Mouse (Mus musculus) splenic B cell, adult 2 months (primary cell): ENCODE measurements at regions not wholly inside any gene's neighbourhood (a gene's known extent, or its start where the extent isn't known, plus 50 kb on each side); places are given as distances from the start of the nearest gene placed in this dataset.
A peak's percentile ranks its signal among the peaks of the same experiment; 100 is the strongest.

Experiments
- DNase-seq: peaks from one replicate; pipeline ENCODE4 v3.0.0-alpha.2; 2011; ENCODE audit warnings: low read depth, low spot score
- H3K27me3 ChIP-seq: 2 replicates; pipeline ENCODE4 v1.6.1; 2012; ENCODE audit warnings: mild to moderate bottlenecking, low read length, moderate library complexity, mixed read lengths; ENCODE audit not compliant: control insufficient read depth, poor library complexity, insufficient read depth, severe bottlenecking
- H3K36me3 ChIP-seq: 2 replicates; pipeline ENCODE4 v1.6.1; 2012; ENCODE audit warnings: mild to moderate bottlenecking, low read length, moderate library complexity, mixed read lengths; ENCODE audit not compliant: control insufficient read depth, poor library complexity, insufficient read depth, severe bottlenecking

DNA sequence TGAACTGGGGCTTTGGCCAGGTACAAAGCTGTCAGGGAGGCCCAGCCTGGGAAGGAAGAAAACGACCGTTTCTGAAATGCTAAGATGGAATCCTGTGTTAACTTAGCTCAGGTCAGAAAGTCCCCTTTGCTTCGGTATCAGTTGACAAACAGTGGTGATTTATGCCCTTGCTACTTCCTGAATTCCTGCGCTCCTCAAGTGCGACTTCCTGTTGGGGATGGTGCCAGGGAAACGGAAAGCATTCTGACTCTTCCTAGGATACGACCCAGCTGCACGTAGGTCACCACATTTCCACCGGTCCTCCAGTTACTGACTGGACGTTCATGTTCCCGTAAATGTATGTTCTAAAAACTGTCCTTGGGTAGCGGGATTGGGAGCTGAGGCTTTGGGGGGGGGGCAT is 161.0 kb downstream of the Hibadh start:
- H3K36me3 ChIP-seq: no peaks in the 10 kb centered on the region
- H3K27me3 ChIP-seq: no peaks in the 10 kb centered on the region
- no peak for DNase-seq

DNA sequence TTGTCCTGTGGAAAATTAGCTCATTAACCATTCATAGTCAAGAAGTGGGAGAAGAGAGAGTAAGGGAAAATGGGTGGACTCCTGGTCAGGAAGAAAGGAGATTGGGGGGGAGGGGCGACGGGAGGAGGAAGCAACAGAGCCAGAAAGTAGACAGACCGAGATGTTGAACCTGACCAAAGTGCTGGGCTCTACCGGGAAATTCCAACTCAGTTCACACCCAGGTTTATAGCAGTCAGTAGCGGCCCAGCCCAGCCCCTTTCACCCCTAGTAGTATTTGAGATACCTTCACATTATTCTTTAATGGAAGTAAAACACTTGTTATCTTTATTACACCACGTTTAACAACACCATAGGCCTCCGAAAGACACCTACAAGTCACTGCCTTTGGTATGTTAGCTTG is 158.2 kb downstream of the Hibadh start:
- DNase-seq: no peak
- Histone ChIP-seq H3K36me3 (no peaks in the 10 kb centered on the region), H3K27me3 (no peaks in the 10 kb centered on the region)

DNA sequence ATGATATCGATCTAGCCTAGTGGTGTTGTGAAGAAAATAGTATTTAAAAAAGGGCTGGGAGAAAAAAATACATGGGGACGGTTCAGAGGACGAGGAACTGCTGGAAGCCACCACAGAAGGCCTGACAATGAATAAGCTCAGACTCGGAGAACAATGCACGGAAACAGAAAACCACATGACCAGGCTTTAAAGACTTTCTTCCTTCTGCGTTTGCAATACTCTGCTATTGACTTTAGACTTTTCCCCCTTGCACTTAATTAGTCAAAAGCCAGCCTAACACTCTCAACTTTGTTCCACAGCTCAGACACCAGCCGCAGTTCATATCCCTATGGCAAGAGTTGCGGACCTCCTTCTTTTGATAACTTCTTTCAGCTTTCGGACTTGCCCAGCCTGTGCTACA is 154.0 kb downstream of the Hibadh start:
- peak; percentile 18 for DNase-seq
- no peaks in the 10 kb centered on the region for H3K27me3 ChIP-seq
- no peaks in the 10 kb centered on the region for H3K36me3 ChIP-seq

DNA sequence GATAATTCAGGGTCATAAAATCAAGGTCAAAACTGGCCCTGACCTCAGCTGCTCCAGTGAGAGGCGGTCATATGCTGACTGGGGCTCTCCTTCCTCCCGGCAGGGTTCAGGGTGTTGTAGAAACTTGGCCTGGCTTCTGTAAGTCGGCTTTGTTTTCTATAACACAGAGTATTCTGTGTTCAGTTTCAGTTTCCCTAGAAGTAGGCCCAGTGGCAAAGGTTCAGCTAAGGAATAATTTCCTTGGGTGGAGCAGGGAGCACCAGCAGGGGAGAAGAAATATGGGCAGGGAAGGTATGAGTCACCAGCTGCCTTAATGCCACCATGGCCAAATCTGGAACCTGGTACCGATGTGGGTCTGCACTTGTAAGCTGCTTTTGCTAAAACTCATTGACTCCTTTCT is 153.5 kb downstream of the Hibadh start:
- no peaks in the 10 kb centered on the region for H3K27me3 ChIP-seq
- DNase-seq: no peak
- no peaks in the 10 kb centered on the region for H3K36me3 ChIP-seq

DNA sequence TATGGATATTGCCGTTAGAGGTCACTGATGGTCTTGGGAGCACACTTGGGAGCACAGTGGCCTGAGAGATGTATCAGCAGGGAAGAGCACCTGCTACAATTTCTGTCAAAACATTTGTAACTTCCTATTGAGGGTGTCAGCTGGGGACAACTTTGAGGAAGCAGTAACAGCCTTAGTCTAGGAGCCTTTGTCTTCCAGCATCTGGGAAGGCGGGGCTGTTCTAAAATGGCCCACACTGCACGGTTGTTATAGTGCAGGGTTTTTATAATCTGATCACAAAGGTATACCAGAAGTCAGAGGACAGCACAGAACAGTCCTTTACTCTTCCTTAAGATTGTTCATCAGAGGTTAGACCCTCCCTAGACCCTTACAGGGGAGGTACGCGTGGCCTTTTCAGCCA is 152.3 kb downstream of the Hibadh start:
- Histone ChIP-seq H3K27me3 (no peaks in the 10 kb centered on the region), H3K36me3 (no peaks in the 10 kb centered on the region)
- DNase-seq: no peak

DNA sequence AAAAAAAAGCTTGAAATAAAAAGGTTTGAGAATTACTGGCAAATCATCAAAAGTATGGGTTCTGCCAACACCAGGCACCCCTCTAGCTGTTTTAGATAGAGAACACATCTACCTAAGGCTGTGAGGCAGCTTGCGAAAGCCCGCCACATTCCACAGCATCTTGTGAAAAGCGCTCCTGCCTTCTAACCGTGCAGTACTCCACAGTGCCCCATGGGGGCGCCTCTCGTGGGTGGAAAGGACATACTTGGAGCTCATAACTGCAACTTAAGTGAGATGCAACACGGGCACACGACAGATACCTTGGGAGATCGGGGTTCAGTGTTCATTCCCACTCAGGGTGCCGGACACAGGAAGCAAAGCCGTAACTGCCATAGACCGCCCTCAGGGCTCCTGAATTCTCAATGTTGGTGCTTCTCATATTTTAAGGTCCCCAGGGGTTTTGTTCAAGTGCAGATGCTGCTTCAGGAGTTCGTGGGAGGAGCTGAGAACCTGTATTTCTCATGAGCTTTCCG is 149.9 kb downstream of the Hibadh start:
- Histone ChIP-seq H3K27me3 (no peaks in the 10 kb centered on the region), H3K36me3 (no peaks in the 10 kb centered on the region)
- DNase-seq: no peak

DNA sequence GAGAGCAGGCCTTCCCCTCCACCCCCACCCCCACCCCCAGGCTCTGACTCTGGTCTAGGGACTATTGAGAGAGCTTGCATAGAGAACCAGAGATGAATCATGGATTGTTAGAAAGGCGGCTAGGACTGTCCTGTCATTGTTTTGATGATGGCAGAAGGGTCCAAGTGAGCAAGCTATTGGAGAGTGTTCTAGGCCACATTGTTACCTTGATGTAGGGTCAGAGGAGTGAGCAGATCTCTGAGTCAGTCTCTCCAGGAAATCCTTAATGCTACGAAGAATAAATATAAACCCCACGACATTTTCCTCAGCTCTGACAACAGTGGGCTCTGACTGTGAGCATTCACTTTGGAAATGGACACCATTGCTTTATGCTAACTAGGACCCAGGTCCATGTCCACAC is 144.9 kb downstream of the Hibadh start:
- no peak for DNase-seq
- H3K36me3 ChIP-seq: no peaks in the 10 kb centered on the region
- no peaks in the 10 kb centered on the region for H3K27me3 ChIP-seq

DNA sequence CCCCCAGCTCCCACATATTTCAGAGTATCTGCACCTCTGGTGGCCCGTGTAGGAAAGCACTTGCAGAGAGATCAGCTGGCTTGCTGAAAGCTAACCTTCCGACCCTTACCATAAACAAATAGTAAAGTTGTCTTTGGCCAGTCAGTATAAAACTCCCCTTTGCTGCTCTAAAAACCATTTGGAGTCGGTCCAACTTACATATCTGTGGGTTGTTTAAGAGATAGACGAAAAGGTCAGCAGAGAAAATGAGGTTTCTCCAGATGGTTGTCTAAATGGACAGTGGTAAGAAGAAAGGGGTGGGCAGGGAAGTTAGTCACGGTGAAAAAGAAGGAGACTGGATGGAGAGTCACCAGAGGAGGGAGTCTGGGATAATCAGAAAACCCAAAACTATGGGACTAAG is 144.3 kb downstream of the Hibadh start:
- Histone ChIP-seq H3K27me3 (no peaks in the 10 kb centered on the region), H3K36me3 (no peaks in the 10 kb centered on the region)
- no peak for DNase-seq
